Mouse (Mus musculus) ES-E14 (cell line): ENCODE measurements at regions not wholly inside any gene's neighbourhood (a gene's known extent, or its start where the extent isn't known, plus 50 kb on each side); places are given as distances from the start of the nearest gene placed in this dataset.

ENCODE experiments used
- CHD2 ChIP-seq: IDR thresholded peaks from 2 replicates; pipeline ENCODE4 v1.6.1; 2014; ENCODE audit warnings: mild to moderate bottlenecking, low read depth, low read length, inconsistent platforms
- HCFC1 ChIP-seq: IDR thresholded peaks from 2 replicates; pipeline ENCODE4 v1.6.1; 2012; ENCODE audit warnings: low read length, inconsistent platforms, borderline replicate concordance; ENCODE audit not compliant: insufficient read depth
- MAFK ChIP-seq: IDR thresholded peaks from 2 replicates; pipeline ENCODE4 v1.6.1; 2014; ENCODE audit warnings: mild to moderate bottlenecking, low read depth, low read length, inconsistent platforms; ENCODE audit not compliant: insufficient read depth
- ZC3H11A ChIP-seq: IDR thresholded peaks from 2 replicates; pipeline ENCODE4 v1.6.1; 2012; ENCODE audit warnings: low read depth, mild to moderate bottlenecking, inconsistent platforms, low read length, borderline replicate concordance

DNA sequence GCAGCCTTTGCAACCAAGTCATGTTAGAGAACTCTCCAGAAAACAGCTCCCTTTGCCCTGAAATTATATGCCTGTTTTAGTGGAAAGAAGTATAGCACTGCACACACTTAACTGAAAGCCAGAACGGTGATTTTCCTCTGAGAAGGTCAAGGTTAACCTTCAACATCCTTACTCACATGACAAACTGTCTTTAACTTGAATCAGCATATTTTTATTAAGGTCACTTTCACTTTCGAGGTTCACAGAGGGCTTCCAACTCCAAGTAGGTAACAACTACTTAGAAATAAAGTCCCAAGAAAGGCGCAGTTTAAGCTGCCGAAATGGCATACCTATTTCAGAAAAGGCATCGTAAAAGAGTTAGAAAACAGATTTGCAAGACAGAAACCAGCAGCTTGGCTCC lies 502.4 kb downstream of the Adgrl2 start:
- TF ChIP-seq ZC3H11A (no peak), CHD2 (no peak), MAFK (no peak), HCFC1 (no peak)
